Comparison of ENCODE assay signal across 8 mouse cellular contexts in the genomic region with DNA sequence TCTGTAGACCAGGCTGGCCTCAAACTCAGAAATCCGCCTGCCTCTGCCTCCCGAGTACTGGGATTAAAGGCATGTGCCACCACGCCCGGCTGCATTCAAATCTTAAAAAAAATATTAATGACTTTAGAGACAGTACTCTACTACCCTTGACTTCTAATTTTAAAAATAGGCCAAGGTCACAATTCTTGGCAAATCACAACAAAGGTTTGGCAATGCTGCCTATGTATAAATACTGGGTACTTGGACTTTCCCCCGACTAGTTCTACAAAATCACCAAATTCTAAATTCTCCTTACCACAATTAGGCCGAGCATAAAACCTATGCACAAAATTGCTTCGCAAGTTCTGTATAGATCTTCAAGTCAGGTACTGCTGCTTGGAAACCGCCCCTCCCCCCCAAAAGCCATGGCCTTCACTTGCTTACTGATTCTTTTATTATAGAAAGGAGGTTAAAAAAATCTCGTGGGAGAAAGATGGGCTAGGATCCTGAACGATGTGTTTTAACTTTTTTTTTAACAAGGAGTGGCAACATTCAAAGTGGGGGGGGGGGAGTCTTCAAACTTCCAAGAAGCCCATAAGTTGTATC. TPM values are rescaled to one million over a fixed set of nuclear protein-coding genes. Genes with fewer than 3 reads are reported as not detected.
A peak's percentile ranks its signal among the peaks of the same experiment; 100 is the strongest.
DNase-seq lines count a peak whose midpoint lies in the region; ATAC-seq and TF ChIP-seq lines count a peak whose summit lies in the region.

No protein-coding gene starts in this region.

- no peaks in the 10 kb centered on the region for H3K9me3 ChIP-seq in forebrain, embryonic 11.5 days (ENCODE audit: control insufficient read depth, low read length)
- H3K9me3 ChIP-seq in intestine, embryonic 16.5 days (ENCODE audit: control insufficient read depth, low read length): no peaks in the 10 kb centered on the region
- H3K9me3 ChIP-seq in midbrain, embryonic 12.5 days: no peaks in the 10 kb centered on the region

- peak overlapping the region; percentile 85 for H3K4me2 ChIP-seq in forebrain, embryonic 11.5 days (ENCODE audit: low read depth, low read length, severe bottlenecking)
- peak overlapping the region; percentile 55 for H3K4me2 ChIP-seq in intestine, embryonic 16.5 days (ENCODE audit: low read depth, low read length)
- H3K4me2 ChIP-seq in midbrain, embryonic 12.5 days (replicated peaks): peak overlapping the region; percentile 89

- no peaks in the 10 kb centered on the region for H3K36me3 ChIP-seq in liver, adult 2 months (ENCODE audit: control insufficient read depth, insufficient read depth, low read length)
- no peaks in the 10 kb centered on the region for H3K36me3 ChIP-seq in forebrain, embryonic 11.5 days (ENCODE audit: control insufficient read depth, insufficient read depth, low read length)
- no peaks in the 10 kb centered on the region for H3K36me3 ChIP-seq in intestine, embryonic 16.5 days (ENCODE audit: control insufficient read depth, insufficient read depth, low read length)
- H3K36me3 ChIP-seq in midbrain, embryonic 12.5 days: no peaks in the 10 kb centered on the region

- WGBS in liver, adult 2 months: 21% methylated on average over 10 of the region's 10 CpGs
- 86% methylated on average over 10 of the region's 10 CpGs for WGBS in forebrain, embryonic 11.5 days
- 74% methylated on average over 10 of the region's 10 CpGs for WGBS in intestine, embryonic 16.5 days
- WGBS in midbrain, embryonic 12.5 days: 80% methylated on average over 10 of the region's 10 CpGs

- H3K9ac ChIP-seq in liver, adult 2 months (ENCODE audit: low read depth, low read length): peak overlapping the region; percentile 56
- H3K9ac ChIP-seq in forebrain, embryonic 11.5 days (ENCODE audit: low read length): peak overlapping the region; percentile 78; the same call in 1 of the 2 replicates
- H3K9ac ChIP-seq in intestine, embryonic 16.5 days (ENCODE audit: low read depth, low read length): peak overlapping the region; percentile 97; the same call in 1 of the 2 replicates
- H3K9ac ChIP-seq in midbrain, embryonic 12.5 days (replicated peaks): no peak overlapping the region

- peak overlapping the region; percentile 93 for H3K4me3 ChIP-seq in liver, adult 2 months (ENCODE audit: insufficient read depth, low read depth, low read length)
- peak overlapping the region; percentile 79 for H3K4me3 ChIP-seq in forebrain, embryonic 11.5 days (ENCODE audit: low read depth, low read length)
- peak overlapping the region; percentile 88 for H3K4me3 ChIP-seq in intestine, embryonic 16.5 days (ENCODE audit: low read length)
- H3K4me3 ChIP-seq in midbrain, embryonic 12.5 days: peak overlapping the region; percentile 76

- TF ChIP-seq CTCF in liver, adult 2 months (IDR thresholded peaks at IDR 0.05; ENCODE audit: low read depth, low read length): no peak

- DNase-seq in liver, adult 2 months (ENCODE audit: extremely low read depth, low read depth, low spot score): peak; percentile 90
- DNase-seq in liver: no peak
- DNase-seq in forebrain, embryonic 11.5 days (ENCODE audit: low spot score): no peak
- no peak for DNase-seq in right cerebral cortex, adult 2 months (ENCODE audit: low spot score in 2 of 2)
- DNase-seq in right cerebral cortex, postnatal 10 days (ENCODE audit: low spot score in 2 of 2): no peak
- DNase-seq in right cerebral cortex, postnatal 36 days (ENCODE audit: low spot score in 2 of 2): no peak

- TF ChIP-seq POLR2A in liver, adult 2 months (IDR thresholded peaks at IDR 0.05; ENCODE audit: extremely low read depth, insufficient read depth, low read length): no peak

- H3K27ac ChIP-seq in liver, adult 2 months (replicated peaks; ENCODE audit: insufficient read depth, low read depth, low read length): peak overlapping the region; percentile 98
- H3K27ac ChIP-seq in forebrain, embryonic 11.5 days (ENCODE audit: low read depth, low read length): no peak overlapping the region
- H3K27ac ChIP-seq in intestine, embryonic 16.5 days (ENCODE audit: low read length): 0 out of 2 replicates have a peak overlapping the region, but pooled peaks have one; percentile 92
- H3K27ac ChIP-seq in midbrain, embryonic 12.5 days (replicated peaks): no peak overlapping the region

- H3K4me1 ChIP-seq in liver, adult 2 months (ENCODE audit: control insufficient read depth, insufficient read depth, low read length): peaks cover 11% of the 10 kb centered on the region; the same call in 1 of the 2 replicates
- no peaks in the 10 kb centered on the region; the same call in 1 of the 2 replicates for H3K4me1 ChIP-seq in forebrain, embryonic 11.5 days (replicated peaks; ENCODE audit: control insufficient read depth, insufficient read depth, low read length)
- peaks cover 8% of the 10 kb centered on the region; the same call in 1 of the 2 replicates for H3K4me1 ChIP-seq in intestine, embryonic 16.5 days (ENCODE audit: control insufficient read depth, insufficient read depth, low read length)
- H3K4me1 ChIP-seq in midbrain, embryonic 12.5 days: peaks cover 3% of the 10 kb centered on the region

- ATAC-seq in forebrain, embryonic 11.5 days (replicated peaks; ENCODE audit: low FRiP score): no peak
- no peak for ATAC-seq in intestine, embryonic 16.5 days
- ATAC-seq in midbrain, embryonic 12.5 days (ENCODE audit: low FRiP score, low read depth): no peak

- H3K79me2 ChIP-seq in liver, adult 2 months (ENCODE audit: control insufficient read depth, insufficient read depth, low read length): peaks cover 5% of the 10 kb centered on the region

- no peaks in the 10 kb centered on the region for H3K27me3 ChIP-seq in liver, adult 2 months (ENCODE audit: control insufficient read depth, insufficient read depth, low read length)
- peaks cover 2% of the 10 kb centered on the region; the same call in 1 of the 2 replicates for H3K27me3 ChIP-seq in forebrain, embryonic 11.5 days (ENCODE audit: control insufficient read depth, insufficient read depth, low read length)
- no peaks in the 10 kb centered on the region for H3K27me3 ChIP-seq in intestine, embryonic 16.5 days (replicated peaks; ENCODE audit: control insufficient read depth, insufficient read depth, low read length)
- H3K27me3 ChIP-seq in midbrain, embryonic 12.5 days: peaks cover 21% of the 10 kb centered on the region

RNA-seq across cellular contexts. Expression of gene Etfa, which starts 1.3 kb away (rescaled TPM):
- total RNA-seq in liver, adult 2 months (2014; rRNA removed): 256 and 268 TPM in 2 replicates
- 187 and 220 TPM in 2 replicates for polyA plus RNA-seq in liver, adult 2 months (2012; rRNA removed)
- 147 and 151 TPM in 2 replicates for polyA plus RNA-seq in forebrain, embryonic 11.5 days (2014; fragmentation: Nextera tagmentation; extraction: Ambion mirVana)
- 347 and 353 TPM in 2 replicates for polyA plus RNA-seq in intestine, embryonic 16.5 days (2015; fragmentation: Nextera tagmentation; extraction: Ambion mirVana)
- 118 and 125 TPM in 2 replicates for polyA plus RNA-seq in midbrain, embryonic 12.5 days (2016; fragmentation: Nextera tagmentation; extraction: Ambion mirVana)

RNA-seq across cellular contexts. Expression of gene Isl2, which starts 27.7 kb away (rescaled TPM):
- not detected in 2 replicates for total RNA-seq in liver, adult 2 months (2014; rRNA removed)
- not detected in 2 replicates for polyA plus RNA-seq in liver, adult 2 months (2012; rRNA removed)
- 0.77 and 0.96 TPM in 2 replicates for polyA plus RNA-seq in forebrain, embryonic 11.5 days (2014; fragmentation: Nextera tagmentation; extraction: Ambion mirVana)
- polyA plus RNA-seq in intestine, embryonic 16.5 days (2015; fragmentation: Nextera tagmentation; extraction: Ambion mirVana): 2.6 and 2.8 TPM in 2 replicates
- polyA plus RNA-seq in midbrain, embryonic 12.5 days (2016; fragmentation: Nextera tagmentation; extraction: Ambion mirVana): 5.3 and 8.0 TPM in 2 replicates

Comparison
In these comparisons a context has a peak if more than half of its experiments do, and no peak if none do; other contexts are left out.
1. H3K27ac ChIP-seq: peak in liver, adult 2 months (single experiment) and intestine, embryonic 16.5 days (single experiment); none in forebrain, embryonic 11.5 days (single experiment) and midbrain, embryonic 12.5 days (single experiment).
2. Peak in every context shown above with its lines, with median percentiles within 50 percentile points of each other: H3K4me3 ChIP-seq and H3K4me2 ChIP-seq.